ENCODE assay signal across 18 mouse cellular contexts in the genomic region with DNA sequence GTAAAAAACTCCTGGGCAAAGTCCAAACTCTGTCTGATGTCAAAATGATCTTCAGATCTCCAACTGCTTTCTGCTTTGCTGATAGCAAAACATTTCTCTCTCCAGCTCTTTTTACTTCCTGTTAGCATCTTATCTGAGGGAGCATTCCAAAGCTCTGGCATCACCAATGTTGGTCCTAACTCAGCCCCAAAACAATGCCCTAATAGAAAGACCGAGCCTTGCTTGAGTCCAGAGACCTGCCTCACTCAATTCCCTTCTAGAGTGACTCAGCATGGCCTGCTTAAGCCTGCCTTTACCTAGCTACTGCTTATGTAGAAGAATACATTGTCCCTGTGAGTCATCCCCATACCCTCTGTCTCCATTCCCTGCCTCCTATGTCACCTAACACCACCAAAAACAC.
DNase-seq lines count a peak whose midpoint lies in the region.
"Had no signal": no experiment of that assay in that cellular context is flagged by ENCODE, and none has a peak within 500 bp of the region (broad histone marks: within the 10 kb centered on the region; RNA-seq: fewer than 3 reads in every experiment).

No protein-coding gene starts in this region.

- intact Hi-C loops in heart, postnatal 14 days (cut with DNase I), result no loop called here
- intact Hi-C loops in left cerebral cortex, postnatal 36 days (cut with DNase I), result no loop called here

- DNase-seq in heart, adult 11 months, result peak; percentile 41
- no peak for DNase-seq in heart, postnatal 14 days
- peak; percentile 75 for DNase-seq in 3T3-L1 (ENCODE audit: low read depth, low spot score)
- DNase-seq in Muller cell, postnatal 12 days (ENCODE audit: inconsistent ontology term), result peak; percentile 44
- DNase-seq in R1 (ENCODE audit: low read depth, low spot score), result peak; percentile 1
- no peak for DNase-seq in left cerebral cortex, postnatal 36 days (ENCODE audit: low spot score in 2 of 2)
- DNase-seq in kidney, postnatal 4 days, result no peak
- DNase-seq: adrenal gland, adult 2 months; adrenal gland, postnatal 10 days; adrenal gland, postnatal 25 days; B cell, adult 2 months; cerebellum, adult 11 months; cerebellum, adult 18-20 months; cerebellum, adult 8-10 months; cerebellum, adult 9-11 months; cerebellum, postnatal 14 days; cerebellum, postnatal 36 days; embryo, embryonic 11 days had no signal

Comparison
In these comparisons a context has a peak if more than half of its experiments do, and no peak if none do; other contexts are left out.
1. DNase-seq: peak in heart, adult 11 months (single experiment), 3T3-L1 (single experiment), Muller cell, postnatal 12 days (single experiment) and R1 (single experiment); none in heart, postnatal 14 days (0 of 2), left cerebral cortex, postnatal 36 days (0 of 2) and kidney, postnatal 4 days (0 of 2).